Mouse (Mus musculus): ENCODE data around the gene Cdh7. TPM values are rescaled to one million over a fixed set of nuclear protein-coding genes. Genes with fewer than 3 reads are reported as not detected.
"Not testable (repeated sequence)": the region's sequence is repeated elsewhere in the genome, so short reads cannot be mapped to it uniquely, and the experiment has no call there.

The Cdh7 gene
- polyA plus RNA-seq, 1 experiment from 2014 or later = 1.1 TPM

- Histone ChIP-seq H3K27me3 (no peaks in the 10 kb centered on the region), H3K9me3 (no peaks in the 10 kb centered on the region), H3K36me3 (no peaks in the 10 kb centered on the region), H3K4me1 (replicated peaks) (no peaks in the 10 kb centered on the region), H3K27ac (no peak overlapping the region), H3K9ac (replicated peaks) (no peak overlapping the region), H3K4me2 (no peak overlapping the region), H3K4me3 (replicated peaks) (no peak overlapping the region)
- WGBS = 84% methylated on average over 5 of the region's 5 CpGs
- no peak for ATAC-seq (ENCODE audit: insufficient number of reproducible peaks, insufficient read depth, low FRiP score, low TSS enrichment, low read depth)
These were observed 11.7 kb downstream of the Cdh7 start for GRCm38 (mm10) chr1:109993906-109994305.

GRCm38 (mm10) chr1:110004451-110004850 lies 22.2 kb downstream of the Cdh7 start:
- no peaks in the 10 kb centered on the region for H3K36me3 ChIP-seq
- no peak overlapping the region for H3K27ac ChIP-seq
- no peak overlapping the region for H3K4me2 ChIP-seq
- H3K9me3 ChIP-seq = no peaks in the 10 kb centered on the region
- no peak for ATAC-seq (ENCODE audit: insufficient number of reproducible peaks, insufficient read depth, low FRiP score, low TSS enrichment, low read depth)
- no peaks in the 10 kb centered on the region for H3K4me1 ChIP-seq (replicated peaks)
- no peak overlapping the region for H3K9ac ChIP-seq (replicated peaks)
- no peaks in the 10 kb centered on the region for H3K27me3 ChIP-seq
- H3K4me3 ChIP-seq (replicated peaks) = no peak overlapping the region

GRCm38 (mm10) chr1:110005038-110005437 lies 22.8 kb downstream of the Cdh7 start:
- no peaks in the 10 kb centered on the region for H3K27me3 ChIP-seq
- ATAC-seq (ENCODE audit: insufficient number of reproducible peaks, insufficient read depth, low FRiP score, low TSS enrichment, low read depth) = no peak
- no peak overlapping the region for H3K9ac ChIP-seq (replicated peaks)
- no peaks in the 10 kb centered on the region for H3K9me3 ChIP-seq
- H3K27ac ChIP-seq = no peak overlapping the region
- H3K4me2 ChIP-seq = no peak overlapping the region
- H3K36me3 ChIP-seq = no peaks in the 10 kb centered on the region
- WGBS = 82% methylated on average over 3 of the region's 3 CpGs
- H3K4me3 ChIP-seq (replicated peaks) = no peak overlapping the region
- no peaks in the 10 kb centered on the region for H3K4me1 ChIP-seq (replicated peaks)

GRCm38 (mm10) chr1:110012153-110012552 lies 29.9 kb downstream of the Cdh7 start:
- H3K9me3 ChIP-seq = no peaks in the 10 kb centered on the region
- H3K4me2 ChIP-seq = no peak overlapping the region
- H3K27ac ChIP-seq = no peak overlapping the region
- no peaks in the 10 kb centered on the region for H3K36me3 ChIP-seq
- no peak for ATAC-seq (ENCODE audit: insufficient number of reproducible peaks, insufficient read depth, low FRiP score, low TSS enrichment, low read depth)
- no peaks in the 10 kb centered on the region for H3K27me3 ChIP-seq
- WGBS = 88% methylated on average over 1 of the region's 1 CpGs
- no peaks in the 10 kb centered on the region for H3K4me1 ChIP-seq (replicated peaks)
- H3K4me3 ChIP-seq (replicated peaks) = no peak overlapping the region
- H3K9ac ChIP-seq (replicated peaks) = no peak overlapping the region

- Histone ChIP-seq H3K4me1 (replicated peaks) (no peaks in the 10 kb centered on the region), H3K27me3 (no peaks in the 10 kb centered on the region), H3K4me3 (replicated peaks) (no peak overlapping the region), H3K9me3 (no peaks in the 10 kb centered on the region), H3K27ac (no peak overlapping the region), H3K9ac (replicated peaks) (no peak overlapping the region), H3K4me2 (no peak overlapping the region), H3K36me3 (no peaks in the 10 kb centered on the region)
- no peak for ATAC-seq (ENCODE audit: insufficient number of reproducible peaks, insufficient read depth, low FRiP score, low TSS enrichment, low read depth)
These were observed 74.1 kb downstream of the Cdh7 start for GRCm38 (mm10) chr1:110056317-110056716.

GRCm38 (mm10) chr1:110067405-110067804 lies 85.2 kb downstream of the Cdh7 start:
- Histone ChIP-seq H3K27me3 (no peaks in the 10 kb centered on the region), H3K9ac (replicated peaks) (no peak overlapping the region), H3K4me1 (replicated peaks) (no peaks in the 10 kb centered on the region), H3K36me3 (no peaks in the 10 kb centered on the region), H3K4me3 (replicated peaks) (no peak overlapping the region), H3K4me2 (no peak overlapping the region), H3K9me3 (no peaks in the 10 kb centered on the region), H3K27ac (no peak overlapping the region)
- ATAC-seq (ENCODE audit: insufficient number of reproducible peaks, insufficient read depth, low FRiP score, low TSS enrichment, low read depth) = no peak
- 93% methylated on average over 1 of the region's 1 CpGs for WGBS

GRCm38 (mm10) chr1:110078471-110078870 lies 96.2 kb downstream of the Cdh7 start:
- ATAC-seq (ENCODE audit: insufficient number of reproducible peaks, insufficient read depth, low FRiP score, low TSS enrichment, low read depth) = no peak
- no peaks in the 10 kb centered on the region for H3K9me3 ChIP-seq
- no peaks in the 10 kb centered on the region for H3K4me1 ChIP-seq (replicated peaks)
- no peak overlapping the region for H3K4me2 ChIP-seq
- H3K9ac ChIP-seq (replicated peaks) = no peak overlapping the region
- H3K4me3 ChIP-seq (replicated peaks) = no peak overlapping the region
- H3K27ac ChIP-seq = no peak overlapping the region
- no peaks in the 10 kb centered on the region for H3K36me3 ChIP-seq
- H3K27me3 ChIP-seq = no peaks in the 10 kb centered on the region

GRCm38 (mm10) chr1:110118071-110118470 lies 135.8 kb downstream of the Cdh7 start:
- WGBS = 53% methylated on average over 1 of the region's 1 CpGs
- no peak overlapping the region for H3K27ac ChIP-seq
- H3K9me3 ChIP-seq = no peaks in the 10 kb centered on the region
- H3K9ac ChIP-seq (replicated peaks) = no peak overlapping the region
- no peaks in the 10 kb centered on the region for H3K27me3 ChIP-seq
- H3K4me2 ChIP-seq = no peak overlapping the region
- H3K4me1 ChIP-seq (replicated peaks) = no peaks in the 10 kb centered on the region
- H3K4me3 ChIP-seq (replicated peaks) = no peak overlapping the region
- no peak for ATAC-seq (ENCODE audit: insufficient number of reproducible peaks, insufficient read depth, low FRiP score, low TSS enrichment, low read depth)
- H3K36me3 ChIP-seq = no peaks in the 10 kb centered on the region

GRCm38 (mm10) chr1:110118862-110119261 lies 136.6 kb downstream of the Cdh7 start:
- Histone ChIP-seq H3K4me3 (replicated peaks) (no peak overlapping the region), H3K4me2 (no peak overlapping the region), H3K27me3 (no peaks in the 10 kb centered on the region), H3K4me1 (replicated peaks) (no peaks in the 10 kb centered on the region), H3K9me3 (no peaks in the 10 kb centered on the region), H3K36me3 (no peaks in the 10 kb centered on the region), H3K27ac (no peak overlapping the region), H3K9ac (replicated peaks) (no peak overlapping the region)
- ATAC-seq (ENCODE audit: insufficient number of reproducible peaks, insufficient read depth, low FRiP score, low TSS enrichment, low read depth) = no peak
- WGBS = 76% methylated on average over 1 of the region's 1 CpGs

- ATAC-seq (ENCODE audit: insufficient number of reproducible peaks, insufficient read depth, low FRiP score, low TSS enrichment, low read depth); H3K4me1 ChIP-seq (replicated peaks); H3K4me3 ChIP-seq (replicated peaks); H3K36me3 ChIP-seq; H3K27ac ChIP-seq; H3K4me2 ChIP-seq; H3K9me3 ChIP-seq; H3K27me3 ChIP-seq; H3K9ac ChIP-seq (replicated peaks): not testable (repeated sequence)
- 85% methylated on average over 4 of the region's 12 CpGs for WGBS
These were observed 189.2 kb downstream of the Cdh7 start for GRCm38 (mm10) chr1:110171459-110171858.

Measured in limb, embryonic 12.5 days (tissue).